Mouse (Mus musculus): ENCODE measurements around the gene Nrcam. TPM values are rescaled to one million over a fixed set of nuclear protein-coding genes. Genes with fewer than 3 reads are reported as not detected.

The Nrcam gene
- polyA plus RNA-seq, 1 experiment from 2014 or later: 157 TPM

- no peaks in the 10 kb centered on the region for H3K36me3 ChIP-seq (replicated peaks)
- peak; percentile 81 for ATAC-seq (replicated peaks)
- H3K4me2 ChIP-seq: peak overlapping the region; percentile 81
- H3K4me1 ChIP-seq: peaks cover 31% of the 10 kb centered on the region
- no peaks in the 10 kb centered on the region for H3K27me3 ChIP-seq (replicated peaks)
- WGBS: under 1% methylated on average over 61 of the region's 61 CpGs
- peak overlapping the region; percentile 90 for H3K9ac ChIP-seq
- H3K9me3 ChIP-seq: no peaks in the 10 kb centered on the region
- peak overlapping the region; percentile 82 for H3K4me3 ChIP-seq
- H3K27ac ChIP-seq: peak overlapping the region; percentile 92
These were observed 881 bp downstream of the Nrcam start for GRCm38 (mm10) chr12:44329316-44330215.

- no peak; the same call in 1 of the 2 replicates for ATAC-seq (replicated peaks)
- peak overlapping the region; percentile 90 for H3K9ac ChIP-seq
- peak overlapping the region; percentile 92 for H3K27ac ChIP-seq
- H3K4me2 ChIP-seq: peak overlapping the region; percentile 81
- no peaks in the 10 kb centered on the region for H3K27me3 ChIP-seq (replicated peaks)
- H3K36me3 ChIP-seq (replicated peaks): no peaks in the 10 kb centered on the region
- H3K9me3 ChIP-seq: no peaks in the 10 kb centered on the region
- under 1% methylated on average over 9 of the region's 9 CpGs for WGBS
- H3K4me3 ChIP-seq: peak overlapping the region; percentile 82
- H3K4me1 ChIP-seq: peaks cover 31% of the 10 kb centered on the region
These were observed 1.6 kb downstream of the Nrcam start for GRCm38 (mm10) chr12:44330216-44330719.

GRCm38 (mm10) chr12:44337136-44337640 lies 8.5 kb downstream of the Nrcam start:
- H3K9ac ChIP-seq: no peak overlapping the region
- ATAC-seq (replicated peaks): no peak
- no peaks in the 10 kb centered on the region for H3K36me3 ChIP-seq (replicated peaks)
- WGBS: 50% methylated on average over 2 of the region's 2 CpGs
- H3K27me3 ChIP-seq (replicated peaks): no peaks in the 10 kb centered on the region
- H3K27ac ChIP-seq: 0 out of 2 replicates have a peak overlapping the region, but pooled peaks have one; percentile 38
- H3K4me2 ChIP-seq: no peak overlapping the region
- H3K4me3 ChIP-seq: no peak overlapping the region
- no peaks in the 10 kb centered on the region for H3K9me3 ChIP-seq
- peaks cover 26% of the 10 kb centered on the region for H3K4me1 ChIP-seq

GRCm38 (mm10) chr12:44338195-44338622 lies 9.5 kb downstream of the Nrcam start:
- WGBS: 10% methylated on average over 8 of the region's 8 CpGs
- Histone ChIP-seq H3K27ac (peak overlapping the region; percentile 51), H3K4me3 (no peak overlapping the region), H3K4me1 (peaks cover 23% of the 10 kb centered on the region), H3K9me3 (no peaks in the 10 kb centered on the region), H3K27me3 (replicated peaks) (no peaks in the 10 kb centered on the region), H3K4me2 (peak overlapping the region; percentile 25), H3K36me3 (replicated peaks) (no peaks in the 10 kb centered on the region), H3K9ac (no peak overlapping the region)
- peak; percentile 85 for ATAC-seq (replicated peaks)

- WGBS: 59% methylated on average over 6 of the region's 6 CpGs
- Histone ChIP-seq H3K9me3 (no peaks in the 10 kb centered on the region), H3K4me2 (no peak overlapping the region), H3K4me1 (peaks cover 20% of the 10 kb centered on the region), H3K4me3 (no peak overlapping the region), H3K27ac (no peak overlapping the region), H3K36me3 (replicated peaks) (no peaks in the 10 kb centered on the region), H3K9ac (no peak overlapping the region), H3K27me3 (replicated peaks) (no peaks in the 10 kb centered on the region)
- ATAC-seq (replicated peaks): no peak
These were observed 15.4 kb downstream of the Nrcam start for GRCm38 (mm10) chr12:44344075-44344474.

GRCm38 (mm10) chr12:44345251-44345650 lies 16.6 kb downstream of the Nrcam start:
- H3K27ac ChIP-seq: no peak overlapping the region
- no peak overlapping the region for H3K4me3 ChIP-seq
- ATAC-seq (replicated peaks): no peak
- no peak overlapping the region for H3K4me2 ChIP-seq
- no peaks in the 10 kb centered on the region for H3K36me3 ChIP-seq (replicated peaks)
- 30% methylated on average over 5 of the region's 5 CpGs for WGBS
- H3K9ac ChIP-seq: no peak overlapping the region
- no peaks in the 10 kb centered on the region for H3K9me3 ChIP-seq
- H3K4me1 ChIP-seq: peaks cover 18% of the 10 kb centered on the region
- H3K27me3 ChIP-seq (replicated peaks): no peaks in the 10 kb centered on the region

GRCm38 (mm10) chr12:44346143-44346542 lies 17.5 kb downstream of the Nrcam start:
- Histone ChIP-seq H3K4me1 (peaks cover 18% of the 10 kb centered on the region), H3K4me2 (no peak overlapping the region), H3K36me3 (replicated peaks) (no peaks in the 10 kb centered on the region), H3K27me3 (replicated peaks) (no peaks in the 10 kb centered on the region), H3K4me3 (no peak overlapping the region), H3K27ac (peak overlapping the region; percentile 36; the same call in 1 of the 2 replicates), H3K9me3 (no peaks in the 10 kb centered on the region), H3K9ac (no peak overlapping the region)
- no peak for ATAC-seq (replicated peaks)
- WGBS: 65% methylated on average over 3 of the region's 3 CpGs

- no peaks in the 10 kb centered on the region for H3K9me3 ChIP-seq
- ATAC-seq (replicated peaks): no peak
- no peaks in the 10 kb centered on the region for H3K4me1 ChIP-seq
- H3K9ac ChIP-seq: no peak overlapping the region
- H3K27ac ChIP-seq: no peak overlapping the region
- no peaks in the 10 kb centered on the region for H3K36me3 ChIP-seq (replicated peaks)
- no peaks in the 10 kb centered on the region for H3K27me3 ChIP-seq (replicated peaks)
- WGBS: 93% methylated on average over 4 of the region's 4 CpGs
- no peak overlapping the region for H3K4me3 ChIP-seq
- no peak overlapping the region for H3K4me2 ChIP-seq
These were observed 26.4 kb downstream of the Nrcam start for GRCm38 (mm10) chr12:44355116-44355515.

- H3K27ac ChIP-seq: no peak overlapping the region
- WGBS: 7% methylated on average over 3 of the region's 3 CpGs
These were observed 28.8 kb downstream of the Nrcam start for GRCm38 (mm10) chr12:44357460-44357859.

GRCm38 (mm10) chr12:44357881-44358280 lies 29.2 kb downstream of the Nrcam start:
- Histone ChIP-seq H3K4me2 (no peak overlapping the region), H3K36me3 (replicated peaks) (no peaks in the 10 kb centered on the region), H3K9ac (no peak overlapping the region), H3K27ac (no peak overlapping the region), H3K4me1 (no peaks in the 10 kb centered on the region), H3K4me3 (no peak overlapping the region), H3K9me3 (no peaks in the 10 kb centered on the region), H3K27me3 (replicated peaks) (no peaks in the 10 kb centered on the region)
- WGBS: 19% methylated on average over 1 of the region's 1 CpGs
- no peak for ATAC-seq (replicated peaks)

More at GRCm38 (mm10) chr12:44357460-44357859, 28.8 kb downstream of the Nrcam start:
- H3K4me2 ChIP-seq: no peak overlapping the region
- H3K36me3 ChIP-seq (replicated peaks): no peaks in the 10 kb centered on the region
- no peaks in the 10 kb centered on the region for H3K27me3 ChIP-seq (replicated peaks)
- no peaks in the 10 kb centered on the region for H3K9me3 ChIP-seq
- no peak overlapping the region for H3K4me3 ChIP-seq
- no peak for ATAC-seq (replicated peaks)
- no peak overlapping the region for H3K9ac ChIP-seq
- H3K4me1 ChIP-seq: no peaks in the 10 kb centered on the region

GRCm38 (mm10) chr12:44371076-44371710 lies 42.5 kb downstream of the Nrcam start:
- H3K4me3 ChIP-seq: no peak overlapping the region
- no peaks in the 10 kb centered on the region for H3K9me3 ChIP-seq
- peaks cover 27% of the 10 kb centered on the region for H3K4me1 ChIP-seq
- H3K27ac ChIP-seq: peak overlapping the region; percentile 35; the same call in 1 of the 2 replicates
- peak; percentile 57 for ATAC-seq (replicated peaks)
- H3K36me3 ChIP-seq (replicated peaks): no peaks in the 10 kb centered on the region
- no peak overlapping the region for H3K9ac ChIP-seq
- H3K27me3 ChIP-seq (replicated peaks): no peaks in the 10 kb centered on the region
- H3K4me2 ChIP-seq: no peak overlapping the region
- WGBS: 40% methylated on average over 3 of the region's 3 CpGs

GRCm38 (mm10) chr12:44375956-44376355 lies 47.3 kb downstream of the Nrcam start:
- no peaks in the 10 kb centered on the region for H3K36me3 ChIP-seq (replicated peaks)
- H3K9ac ChIP-seq: no peak overlapping the region
- no peaks in the 10 kb centered on the region for H3K27me3 ChIP-seq (replicated peaks)
- H3K9me3 ChIP-seq: no peaks in the 10 kb centered on the region
- no peak overlapping the region for H3K4me3 ChIP-seq
- no peak for ATAC-seq (replicated peaks)
- no peak overlapping the region for H3K4me2 ChIP-seq
- H3K4me1 ChIP-seq: peaks cover 18% of the 10 kb centered on the region
- no peak overlapping the region for H3K27ac ChIP-seq
- WGBS: 52% methylated on average over 6 of the region's 6 CpGs

Measured in midbrain, embryonic 15.5 days (tissue).